Mouse (Mus musculus) CH12.LX (cell line): ENCODE data around the gene Rpp25l.

Source experiments
- CTCF ChIP-seq, 2 experiments: IDR thresholded peaks in 1 of 2; conservative IDR thresholded peaks in 1 of 2; 2 replicates each; pipeline ENCODE4 v1.5.1; 2011 to 2012; ENCODE audit warnings: low read depth in 2 of 2, low read length in 2 of 2, improper control_type of control experiment in 1 of 2, inconsistent platforms in 1 of 2, mild to moderate bottlenecking in 1 of 2, moderate library complexity in 1 of 2
- EP300 ChIP-seq: IDR thresholded peaks from 2 replicates; pipeline ENCODE4 v1.6.1; 2011; ENCODE audit warnings: low read length, improper control_type of control experiment
- ETS1 ChIP-seq: conservative IDR thresholded peaks from 2 replicates; pipeline ENCODE4 v1.6.1; 2012; ENCODE audit warnings: low read depth, mild to moderate bottlenecking, inconsistent platforms, low read length, improper control_type of control experiment, moderate library complexity
- GABPA ChIP-seq: IDR thresholded peaks from 2 replicates; pipeline ENCODE4 v1.6.1; 2012; ENCODE audit warnings: low read depth, low read length, improper control_type of control experiment, inconsistent platforms; ENCODE audit not compliant: insufficient replicate concordance
- IRF4 ChIP-seq: IDR thresholded peaks from 2 replicates; pipeline ENCODE4 v1.6.1; 2014; ENCODE audit warnings: low read depth, mild to moderate bottlenecking, inconsistent platforms, low read length, improper control_type of control experiment
- JUND ChIP-seq: conservative IDR thresholded peaks from 2 replicates; pipeline ENCODE4 v1.6.1; 2011; ENCODE audit warnings: low read depth, low read length, improper control_type of control experiment
- MAFK ChIP-seq: IDR thresholded peaks from 2 replicates; pipeline ENCODE4 v1.6.1; 2011; ENCODE audit warnings: low read length, improper control_type of control experiment; ENCODE audit not compliant: insufficient replicate concordance
- MAZ ChIP-seq: IDR thresholded peaks from 2 replicates; pipeline ENCODE4 v1.6.1; 2012; ENCODE audit warnings: low read depth, mild to moderate bottlenecking, inconsistent platforms, low read length, improper control_type of control experiment, moderate library complexity
- POLR2A ChIP-seq: IDR thresholded peaks from 2 replicates; pipeline ENCODE4 v1.6.1; 2011; ENCODE audit warnings: low read depth, mild to moderate bottlenecking, improper control_type of control experiment, low read length
- SIN3A ChIP-seq: IDR thresholded peaks from 2 replicates; pipeline ENCODE4 v1.6.1; 2012; ENCODE audit warnings: low read length, improper control_type of control experiment, inconsistent platforms
- UBTF ChIP-seq: IDR thresholded peaks from 2 replicates; pipeline ENCODE4 v1.6.1; 2012; ENCODE audit warnings: low read depth, mild to moderate bottlenecking, inconsistent platforms, low read length, improper control_type of control experiment, moderate library complexity
- ZKSCAN1 ChIP-seq: IDR thresholded peaks from 2 replicates; pipeline ENCODE4 v1.6.1; 2012; ENCODE audit warnings: low read depth, inconsistent platforms, low read length, improper control_type of control experiment, borderline replicate concordance
- ZMIZ1 ChIP-seq: IDR thresholded peaks from 2 replicates; pipeline ENCODE4 v1.6.1; 2012; ENCODE audit warnings: low read depth, mild to moderate bottlenecking, inconsistent platforms, low read length, improper control_type of control experiment
- ZNF384 ChIP-seq: IDR thresholded peaks from 2 replicates; pipeline ENCODE4 v1.6.1; 2012; ENCODE audit warnings: low read depth, low read length, improper control_type of control experiment, inconsistent platforms

- no peak for TF ChIP-seq ZMIZ1
- no peak for TF ChIP-seq JUND
- TF ChIP-seq SIN3A: no peak
- no peak for TF ChIP-seq ZNF384
- TF ChIP-seq EP300: no peak
- no peak for TF ChIP-seq CTCF (conservative IDR thresholded peaks at IDR 0.05 in 1 of 2, IDR thresholded peaks at IDR 0.05 in 1 of 2; ENCODE audit: low read depth in 2 of 2, low read length in 2 of 2)
- no peak for TF ChIP-seq ETS1
- TF ChIP-seq MAFK: no peak
- TF ChIP-seq ZKSCAN1: no peak
- TF ChIP-seq UBTF: no peak
- no peak for TF ChIP-seq POLR2A
- no peak for TF ChIP-seq IRF4
- no peak for TF ChIP-seq MAZ
- no peak for TF ChIP-seq GABPA
Measured at GRCm38 (mm10) chr4:41664533-41664932, 48.8 kb downstream of the Rpp25l start.
